Mouse (Mus musculus) G1E (cell line): ENCODE measurements around the gene Dus1l.

ENCODE experiments used
- CTCF ChIP-seq: IDR thresholded peaks from 2 replicates; pipeline ENCODE4 v1.5.1; 2012; ENCODE audit warnings: low read depth, low read length, inconsistent platforms, mixed read lengths
- GATA1 ChIP-seq: IDR thresholded peaks from 2 replicates; pipeline ENCODE4 v1.6.1; 2012; ENCODE audit warnings: borderline replicate concordance, low read length, inconsistent platforms, mixed read lengths
- GATA2 ChIP-seq: IDR thresholded peaks from 2 replicates; pipeline ENCODE4 v1.6.1; 2012; ENCODE audit warnings: low read depth, low read length, inconsistent platforms, borderline replicate concordance
- POLR2AphosphoS5 ChIP-seq: IDR thresholded peaks from 2 replicates; pipeline ENCODE4 v1.6.1; 2012; ENCODE audit warnings: low read depth, low read length, inconsistent platforms; ENCODE audit not compliant: insufficient replicate concordance
- TAL1 ChIP-seq: conservative IDR thresholded peaks from 2 replicates; pipeline ENCODE4 v1.6.1; 2012; ENCODE audit warnings: low read depth, low read length, inconsistent platforms, mixed read lengths

- TF ChIP-seq CTCF (no peak), POLR2AphosphoS5 (no peak), GATA1 (no peak), TAL1 (no peak), GATA2 (no peak)
Measured at GRCm38 (mm10) chr11:120830686-120831085, 34.5 kb upstream of the Dus1l start.
